Mouse (Mus musculus) neural tube, postnatal 0 days (tissue): ENCODE measurements around the gene Mrto4. TPM values are rescaled to one million over a fixed set of nuclear protein-coding genes. Genes with fewer than 3 reads are reported as not detected.

Experiments used
- microRNA-seq: library from miRNA; unstranded; fragments of <30 nt; microRNA quantifications from one replicate; pipeline ENCODE4, GENCODE M21; 2016
- polyA plus RNA-seq: library from polyadenylated mRNA; unstranded; fragments of >200 nt; fragmentation: Nextera tagmentation; extraction: Ambion mirVana; gene quantifications from 2 replicates; pipeline ENCODE4 v1.2.1, GENCODE M21; 2015

Mrto4 gene
- polyA plus RNA-seq, result 68.1 and 73.3 TPM in 2 replicates

DNA sequence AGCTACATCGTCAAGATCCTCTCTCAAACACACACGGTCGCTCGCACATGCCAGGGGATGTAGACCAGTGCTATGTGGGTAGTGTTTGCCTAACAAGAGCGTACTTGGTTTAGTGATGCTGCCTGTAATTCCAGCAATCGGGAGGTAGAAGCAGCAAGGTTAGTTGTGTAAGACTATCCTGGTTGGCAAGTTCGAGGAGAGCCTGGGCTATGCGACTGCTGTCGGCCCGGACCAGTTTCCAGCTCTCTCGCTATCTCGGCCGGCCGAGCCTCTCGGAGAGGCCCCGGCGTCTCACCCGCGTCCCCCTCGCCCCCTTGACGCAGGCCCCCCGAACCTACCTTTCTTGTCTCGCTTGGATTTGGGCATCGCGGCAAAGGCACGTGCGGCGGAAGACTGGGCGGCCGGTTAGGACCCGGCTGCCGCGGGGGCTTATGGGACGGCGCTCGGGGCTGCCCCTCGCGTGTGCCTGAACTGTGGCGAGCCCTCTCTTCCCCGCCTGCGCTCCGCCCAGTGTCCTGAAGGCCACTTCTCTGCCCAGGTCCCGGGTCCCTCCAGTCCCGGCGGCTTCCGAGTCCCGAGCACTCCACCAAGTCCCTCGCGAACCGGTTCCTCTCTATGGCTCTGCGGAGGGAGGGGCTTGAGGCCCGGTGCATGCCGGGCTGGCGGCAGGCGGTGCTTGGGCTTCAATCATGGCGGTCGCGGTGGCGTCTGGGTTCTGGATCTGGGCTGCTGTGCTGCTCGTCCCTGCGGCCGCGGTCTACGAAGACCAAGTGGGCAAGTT lies at the start of gene Mrto4, which contains the start of the genes Emc1 and Ubr4:
Mrto4 (minus strand) TSS at position 646 of the 781 bp plus-strand sequence.
Emc1 (plus strand) TSS at position 657 of the 781 bp plus-strand sequence.
Ubr4 (plus strand) TSS at position 679 of the 781 bp plus-strand sequence.

DNA sequence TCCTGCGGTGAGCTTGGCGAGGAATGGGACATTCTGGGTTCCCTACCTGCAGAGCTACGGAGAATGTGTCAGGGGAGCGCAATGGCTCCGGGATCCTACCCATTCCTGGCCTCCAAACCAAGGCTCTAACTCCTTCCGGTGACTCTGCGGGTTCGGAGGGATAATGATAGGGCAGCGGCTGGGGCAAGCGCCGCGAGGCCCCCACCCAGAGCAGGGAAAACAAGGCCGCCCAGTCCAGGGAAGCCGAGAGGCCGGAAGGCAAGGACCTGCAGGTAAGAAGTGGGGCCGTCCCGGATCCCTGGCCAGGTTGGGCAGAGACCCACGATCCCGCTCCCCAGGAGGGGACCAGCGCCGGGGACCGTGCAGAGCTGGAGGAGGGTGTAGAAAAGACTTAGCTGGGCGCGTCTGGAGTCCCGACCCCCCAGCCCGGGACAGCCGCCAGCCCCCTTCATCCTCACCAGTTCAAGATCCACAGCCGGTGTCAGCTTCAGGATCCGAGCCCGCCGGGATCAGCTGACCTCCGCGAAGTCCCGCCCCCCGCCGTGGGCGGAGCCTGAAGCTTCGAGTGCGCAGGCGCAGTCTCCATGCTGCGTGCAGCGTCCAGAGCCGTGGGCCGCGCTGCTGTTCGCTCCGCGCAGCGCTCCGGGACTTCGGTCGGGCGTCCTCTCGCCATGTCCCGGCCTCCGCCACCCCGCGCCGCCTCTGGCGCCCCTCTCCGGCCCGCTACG lies 42.0 kb downstream of the Mrto4 start, which contains the start of the genes Pqlc2 and Akr7a5:
Pqlc2 (minus strand) TSS at position 538 of the 728 bp plus-strand sequence.
Akr7a5 (plus strand) TSS at position 574 of the 728 bp plus-strand sequence.

Small RNA genes lying within 50 kb of the gene (microRNA-seq; reads per million reads assigned to microRNA genes)
- gene Gm24245, result not detected
- not detected for gene Gm25732

Other genes with a start within 250 kb of the Mrto4 start
- 490 and 587 TPM in 2 replicates for gene Minos1, start 221.5 kb downstream of the Mrto4 start, polyA plus RNA-seq
- 298 and 301 TPM in 2 replicates for gene Capzb, start 159.7 kb downstream of the Mrto4 start, polyA plus RNA-seq
- 16.0 and 17.9 TPM in 2 replicates for gene Pqlc2, start 41.9 kb downstream of the Mrto4 start, polyA plus RNA-seq
- 72.8 and 74.2 TPM in 2 replicates for gene Akr7a5, start 41.8 kb downstream of the Mrto4 start, polyA plus RNA-seq
- 38.8 and 44.1 TPM in 2 replicates for gene Emc1, start within 50 bp of the Mrto4 start, polyA plus RNA-seq
- 68.8 and 82.2 TPM in 2 replicates for gene Ubr4, start within 50 bp of the Mrto4 start, polyA plus RNA-seq
- 8.7 and 10.3 TPM in 2 replicates for gene Iffo2, start 178.0 kb upstream of the Mrto4 start, polyA plus RNA-seq